In the genomic region with DNA sequence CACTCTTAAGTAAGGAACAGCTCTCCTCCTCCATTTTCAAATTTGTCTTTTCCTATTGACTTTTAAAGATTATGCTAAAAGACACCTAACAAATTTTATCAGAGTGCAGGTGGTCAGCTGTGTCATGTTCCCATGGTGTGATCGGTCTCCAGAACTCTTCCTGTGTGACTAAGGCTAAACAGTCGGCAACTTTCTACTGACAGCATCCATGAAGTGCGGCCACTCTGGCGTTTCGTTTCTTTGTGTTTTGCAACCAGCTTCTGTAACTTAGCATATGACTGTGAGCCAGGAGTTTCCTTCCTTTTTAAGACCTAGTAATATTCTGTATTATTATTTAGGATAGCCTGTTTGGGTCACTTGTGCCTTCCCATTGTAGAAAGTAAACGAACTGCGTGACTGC, we compare ENCODE assay signal across 28 mouse cellular contexts. TPM values are rescaled to one million over a fixed set of nuclear protein-coding genes. Genes with fewer than 3 reads are reported as not detected.
"Had no signal": no experiment of that assay in that cellular context is flagged by ENCODE, and none has a peak within 500 bp of the region (broad histone marks: within the 10 kb centered on the region; RNA-seq: fewer than 3 reads in every experiment).

No protein-coding gene starts in this region.

- H3K4me3 ChIP-seq: gastrocnemius, adult 2 months; heart, adult 2 months; heart, embryonic 10.5 days; heart, embryonic 12.5 days; hindbrain, embryonic 10.5 days; hindbrain, embryonic 12.5 days; intestine, embryonic 15.5 days; layer of hippocampus, adult 2 months; limb, embryonic 13.5 days; limb, embryonic 15.5 days; liver, embryonic 12.5 days had no signal

- H3K36me3 ChIP-seq: heart, embryonic 10.5 days; hindbrain, embryonic 12.5 days; intestine, embryonic 15.5 days; limb, embryonic 15.5 days had no signal

- H3K4me1 ChIP-seq: heart, embryonic 10.5 days; heart, embryonic 12.5 days; hindbrain, embryonic 10.5 days; hindbrain, embryonic 12.5 days; intestine, embryonic 15.5 days had no signal

- ATAC-seq: hindbrain, embryonic 16.5 days; inflammation-experienced regulatory T-cells, adult 6 months; intestine, embryonic 15.5 days; intestine, postnatal 0 days; liver, embryonic 12.5 days had no signal

- H3K4me2 ChIP-seq: heart, embryonic 12.5 days; hindbrain, embryonic 12.5 days; hindbrain, embryonic 14.5 days; intestine, embryonic 15.5 days; limb, embryonic 13.5 days; limb, embryonic 15.5 days; liver, embryonic 12.5 days had no signal

- DNase-seq: gastrocnemius, adult 2 months; gastrocnemius, postnatal 10 days; gastrocnemius, postnatal 25 days; heart, adult 11 months; heart, adult 2 months; heart, postnatal 10 days; heart, postnatal 4 days; kidney, adult 18-20 months; kidney, adult 8-10 months; kidney, postnatal 10 days; kidney, postnatal 25 days; kidney, postnatal 4 days; layer of hippocampus, adult 9-11 months; layer of hippocampus, postnatal 36 days; left cerebral cortex, postnatal 4 days had no signal

- H3K9ac ChIP-seq: heart, embryonic 12.5 days; hindbrain, embryonic 12.5 days; hindbrain, embryonic 14.5 days; intestine, embryonic 15.5 days; limb, embryonic 13.5 days; limb, embryonic 15.5 days; liver, embryonic 12.5 days had no signal

- H3K27ac ChIP-seq: gastrocnemius, adult 2 months; heart, adult 2 months; heart, embryonic 10.5 days; hindbrain, embryonic 10.5 days; hindbrain, embryonic 12.5 days; hindbrain, embryonic 14.5 days; intestine, embryonic 15.5 days; layer of hippocampus, adult 2 months; limb, embryonic 13.5 days; limb, embryonic 15.5 days; liver, embryonic 12.5 days had no signal

- H3K9me3 ChIP-seq: heart, embryonic 10.5 days; heart, embryonic 12.5 days; hindbrain, embryonic 10.5 days; hindbrain, embryonic 12.5 days; intestine, embryonic 15.5 days; limb, embryonic 13.5 days; limb, embryonic 15.5 days; liver, embryonic 12.5 days had no signal

- H3K27me3 ChIP-seq: heart, embryonic 12.5 days; hindbrain, embryonic 12.5 days; intestine, embryonic 15.5 days; limb, embryonic 13.5 days; limb, embryonic 15.5 days; liver, embryonic 12.5 days had no signal

RNA-seq across cellular contexts. Expression of gene Cdca7l, which starts 56.8 kb away (rescaled TPM):
- total RNA-seq: gastrocnemius, adult 2 months had no signal
